Mouse (Mus musculus) stomach, postnatal 0 days (tissue): ENCODE results near the gene Gpr19.

Experiments used
- CTCF ChIP-seq: IDR thresholded peaks from 2 replicates; pipeline ENCODE4 v1.5.1; 2016; ENCODE audit warnings: antibody characterized with exemption, low read depth, mild to moderate bottlenecking, moderate library complexity
- EP300 ChIP-seq: optimal IDR thresholded peaks from 2 replicates; pipeline ENCODE3; 2016; ENCODE audit warnings: antibody characterized with exemption

DNA sequence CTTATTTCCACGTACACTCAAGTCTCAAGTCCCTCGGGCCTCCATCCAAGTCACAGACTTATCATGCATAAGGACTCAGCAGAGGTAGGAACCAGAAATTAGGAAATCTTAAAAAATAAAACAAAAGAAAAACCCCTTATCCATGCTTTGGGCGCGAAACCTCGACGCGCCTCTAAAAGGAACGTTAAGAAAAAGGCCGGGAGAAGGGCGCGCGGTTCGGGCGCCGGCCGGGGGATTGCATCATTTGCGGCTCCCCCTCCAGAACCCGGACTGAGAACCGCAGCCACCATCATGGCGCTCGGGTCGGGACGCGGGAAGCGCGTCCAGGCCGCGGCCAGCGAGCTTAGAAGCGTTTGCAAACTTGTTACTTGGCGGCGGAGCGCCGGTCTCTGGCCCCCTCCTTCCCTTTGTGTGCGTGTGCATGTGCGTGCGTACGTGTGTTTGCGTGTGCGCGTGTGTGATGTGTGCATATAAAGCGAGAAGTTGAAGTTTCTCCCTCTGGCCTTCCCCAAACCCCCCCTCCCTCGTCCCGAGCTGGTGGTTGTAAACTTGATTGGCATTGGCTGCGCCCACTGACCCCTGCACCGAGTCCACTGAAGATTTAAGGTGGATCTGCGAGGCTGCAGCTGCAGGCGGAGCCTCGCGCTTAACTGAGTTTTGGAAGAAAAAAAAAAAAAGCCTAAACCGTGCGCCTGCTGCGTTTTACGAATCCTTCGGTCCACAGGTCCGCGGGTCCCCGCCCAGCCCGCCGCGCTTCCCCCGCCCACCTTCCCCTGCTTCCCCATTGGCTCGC, 29.9 kb upstream of the Gpr19 start:
- TF ChIP-seq CTCF (no peak), EP300 (peak; percentile 71)
